Mouse (Mus musculus): ENCODE measurements around the gene Rgl1. TPM values are rescaled to one million over a fixed set of nuclear protein-coding genes. Genes with fewer than 3 reads are reported as not detected.

The Rgl1 gene
- total and polyA plus RNA-seq, 2 experiments from 2014 or later: 36.7 to 38.9 TPM

GRCm38 (mm10) chr1:152594690-152595089, 171.5 kb downstream of the Rgl1 start:
- Histone ChIP-seq H3K27me3 (ENCODE audit: control insufficient read depth, insufficient read depth, low read length) (no peaks in the 10 kb centered on the region), H3K4me3 (ENCODE audit: low read depth, low read length) (no peak overlapping the region), H3K4me2 (ENCODE audit: low read depth, low read length) (no peak overlapping the region), H3K36me3 (replicated peaks; ENCODE audit: control insufficient read depth, insufficient read depth, low read length) (0 out of 2 replicates have a peak, but pooled peaks cover 5% of the 10 kb centered on the region), H3K4me1 (ENCODE audit: control insufficient read depth, insufficient read depth) (peaks cover 80% of the 10 kb centered on the region), H3K27ac (ENCODE audit: low read depth) (peak overlapping the region; percentile 66), H3K9ac (replicated peaks; ENCODE audit: low read depth, low read length) (no peak overlapping the region), H3K9me3 (replicated peaks; ENCODE audit: control insufficient read depth, low read length) (no peaks in the 10 kb centered on the region)
- DNase-seq (ENCODE audit: low spot score): peak; percentile 37
- WGBS: 54% methylated on average over 5 of the region's 5 CpGs
- peak; percentile 51; the same call in 1 of the 2 replicates for ATAC-seq (ENCODE audit: insufficient read depth, low read depth)
- TF ChIP-seq CTCF (IDR thresholded peaks at IDR 0.05; ENCODE audit: low read depth) (no peak), EP300 (IDR thresholded peaks at IDR 0.05; ENCODE audit: low read depth) (no peak)

- peaks cover 80% of the 10 kb centered on the region for H3K4me1 ChIP-seq (ENCODE audit: control insufficient read depth, insufficient read depth)
- 77% methylated on average over 9 of the region's 9 CpGs for WGBS
- H3K9me3 ChIP-seq (replicated peaks; ENCODE audit: control insufficient read depth, low read length): no peaks in the 10 kb centered on the region
- no peak overlapping the region for H3K4me2 ChIP-seq (ENCODE audit: low read depth, low read length)
- TF ChIP-seq EP300 (IDR thresholded peaks at IDR 0.05; ENCODE audit: low read depth): no peak
- TF ChIP-seq CTCF (IDR thresholded peaks at IDR 0.05; ENCODE audit: low read depth): no peak
- H3K4me3 ChIP-seq (ENCODE audit: low read depth, low read length): no peak overlapping the region
- H3K9ac ChIP-seq (replicated peaks; ENCODE audit: low read depth, low read length): no peak overlapping the region
- 0 out of 2 replicates have a peak, but pooled peaks cover 5% of the 10 kb centered on the region for H3K36me3 ChIP-seq (replicated peaks; ENCODE audit: control insufficient read depth, insufficient read depth, low read length)
- no peaks in the 10 kb centered on the region for H3K27me3 ChIP-seq (ENCODE audit: control insufficient read depth, insufficient read depth, low read length)
- ATAC-seq (ENCODE audit: insufficient read depth, low read depth): no peak
- H3K27ac ChIP-seq (ENCODE audit: low read depth): peak overlapping the region; percentile 66
- DNase-seq (ENCODE audit: low spot score): no peak
Measured at GRCm38 (mm10) chr1:152593831-152594549, 172.2 kb downstream of the Rgl1 start.

GRCm38 (mm10) chr1:152593382-152593781, 172.8 kb downstream of the Rgl1 start:
- no peak for TF ChIP-seq EP300 (IDR thresholded peaks at IDR 0.05; ENCODE audit: low read depth)
- TF ChIP-seq CTCF (IDR thresholded peaks at IDR 0.05; ENCODE audit: low read depth): no peak
- Histone ChIP-seq H3K36me3 (replicated peaks; ENCODE audit: control insufficient read depth, insufficient read depth, low read length) (0 out of 2 replicates have a peak, but pooled peaks cover 5% of the 10 kb centered on the region), H3K4me1 (ENCODE audit: control insufficient read depth, insufficient read depth) (peaks cover 78% of the 10 kb centered on the region)

GRCm38 (mm10) chr1:152592609-152593008, 173.5 kb downstream of the Rgl1 start:
- peaks cover 78% of the 10 kb centered on the region for H3K4me1 ChIP-seq (ENCODE audit: control insufficient read depth, insufficient read depth)
- peaks cover 12% of the 10 kb centered on the region; the same call in 1 of the 2 replicates for H3K36me3 ChIP-seq (replicated peaks; ENCODE audit: control insufficient read depth, insufficient read depth, low read length)
- ATAC-seq (ENCODE audit: insufficient read depth, low read depth) (peak; percentile 70), DNase-seq (ENCODE audit: low spot score) (peak; percentile 76)
- H3K27ac ChIP-seq (ENCODE audit: low read depth): peak overlapping the region; percentile 53
- no peak overlapping the region for H3K4me2 ChIP-seq (ENCODE audit: low read depth, low read length)
- TF ChIP-seq EP300 (IDR thresholded peaks at IDR 0.05; ENCODE audit: low read depth) (no peak), CTCF (IDR thresholded peaks at IDR 0.05; ENCODE audit: low read depth) (no peak)
- WGBS: 20% methylated on average over 6 of the region's 6 CpGs
- no peaks in the 10 kb centered on the region for H3K27me3 ChIP-seq (ENCODE audit: control insufficient read depth, insufficient read depth, low read length)
- no peak overlapping the region for H3K4me3 ChIP-seq (ENCODE audit: low read depth, low read length)
- no peaks in the 10 kb centered on the region for H3K9me3 ChIP-seq (replicated peaks; ENCODE audit: control insufficient read depth, low read length)
- no peak overlapping the region for H3K9ac ChIP-seq (replicated peaks; ENCODE audit: low read depth, low read length)

More at GRCm38 (mm10) chr1:152593382-152593781, 172.8 kb downstream of the Rgl1 start:
- ATAC-seq (ENCODE audit: insufficient read depth, low read depth) (no peak), DNase-seq (ENCODE audit: low spot score) (no peak)
- H3K9me3 ChIP-seq (replicated peaks; ENCODE audit: control insufficient read depth, low read length): no peaks in the 10 kb centered on the region
- no peak overlapping the region for H3K4me2 ChIP-seq (ENCODE audit: low read depth, low read length)
- no peak overlapping the region for H3K4me3 ChIP-seq (ENCODE audit: low read depth, low read length)
- H3K27me3 ChIP-seq (ENCODE audit: control insufficient read depth, insufficient read depth, low read length): no peaks in the 10 kb centered on the region
- peak overlapping the region; percentile 53; the same call in 1 of the 2 replicates for H3K27ac ChIP-seq (ENCODE audit: low read depth)
- H3K9ac ChIP-seq (replicated peaks; ENCODE audit: low read depth, low read length): no peak overlapping the region
- 82% methylated on average over 7 of the region's 7 CpGs for WGBS

GRCm38 (mm10) chr1:152591746-152592498, 174.2 kb downstream of the Rgl1 start:
- 75% methylated on average over 12 of the region's 15 CpGs for WGBS
- Histone ChIP-seq H3K4me1 (ENCODE audit: control insufficient read depth, insufficient read depth) (peaks cover 74% of the 10 kb centered on the region), H3K27me3 (ENCODE audit: control insufficient read depth, insufficient read depth, low read length) (no peaks in the 10 kb centered on the region), H3K9ac (replicated peaks; ENCODE audit: low read depth, low read length) (no peak overlapping the region), H3K4me2 (ENCODE audit: low read depth, low read length) (no peak overlapping the region; the same call in 1 of the 2 replicates), H3K27ac (ENCODE audit: low read depth) (no peak overlapping the region; the same call in 1 of the 2 replicates), H3K4me3 (ENCODE audit: low read depth, low read length) (no peak overlapping the region), H3K9me3 (replicated peaks; ENCODE audit: control insufficient read depth, low read length) (no peaks in the 10 kb centered on the region), H3K36me3 (replicated peaks; ENCODE audit: control insufficient read depth, insufficient read depth, low read length) (peaks cover 17% of the 10 kb centered on the region; the same call in 1 of the 2 replicates)
- no peak for TF ChIP-seq EP300 (IDR thresholded peaks at IDR 0.05; ENCODE audit: low read depth)
- no peak for TF ChIP-seq CTCF (IDR thresholded peaks at IDR 0.05; ENCODE audit: low read depth)
- DNase-seq (ENCODE audit: low spot score) (no peak), ATAC-seq (ENCODE audit: insufficient read depth, low read depth) (no peak)

Data from heart, postnatal 0 days (tissue).